Mouse (Mus musculus) midbrain, postnatal 0 days (tissue): Measurements from ENCODE around the gene Slc27a1. TPM values are rescaled to one million over a fixed set of nuclear protein-coding genes. Genes with fewer than 3 reads are reported as not detected.

Experiments
- ATAC-seq: fragments of 200-750 bp; cut with Nextera tagmentation; 2 replicates; pipeline ENCODE4 v1.8.0; 2017; ENCODE audit warnings: moderate number of reproducible peaks, mild to moderate bottlenecking, moderate TSS enrichment, moderate library complexity; ENCODE audit not compliant: low FRiP score
- DNase-seq: peaks from one replicate; pipeline ENCODE4 v3.0.0-alpha.2; 2015; ENCODE audit warnings: low spot score
- H3K27ac ChIP-seq: fragments of 300-500 bp; sonication (generic); 2 replicates; pipeline ENCODE4 v1.5.1; 2014; ENCODE audit warnings: low read depth, mild to moderate bottlenecking, low read length, mixed read lengths
- H3K27me3 ChIP-seq: fragments of 300-500 bp; sonication (generic); 2 replicates; pipeline ENCODE4 v1.6.1; 2014; ENCODE audit warnings: low read length, control low read depth, mixed read lengths; ENCODE audit not compliant: insufficient read depth
- H3K36me3 ChIP-seq: fragments of 300-500 bp; sonication (generic); 2 replicates; pipeline ENCODE4 v1.6.1; 2014; ENCODE audit warnings: low read length, control low read depth, mixed read lengths; ENCODE audit not compliant: insufficient read depth
- H3K4me1 ChIP-seq: fragments of 300-500 bp; sonication (generic); 2 replicates; pipeline ENCODE4 v1.6.1; 2014; ENCODE audit warnings: mild to moderate bottlenecking, control low read depth, antibody characterized with exemption, low read length, mixed read lengths; ENCODE audit not compliant: insufficient read depth
- H3K4me2 ChIP-seq: fragments of 300-500 bp; sonication (generic); 2 replicates; pipeline ENCODE4 v1.6.1; 2014; ENCODE audit warnings: low read depth, mild to moderate bottlenecking, low read length, mixed read lengths; ENCODE audit not compliant: poor library complexity, severe bottlenecking
- H3K4me3 ChIP-seq: fragments of 300-500 bp; sonication (generic); 2 replicates; pipeline ENCODE4 v1.5.1; 2014; ENCODE audit warnings: low read depth, mild to moderate bottlenecking, low read length, moderate library complexity
- H3K9ac ChIP-seq: fragments of 300-500 bp; sonication (generic); replicated peaks from 2 replicates; pipeline ENCODE4 v1.6.1; 2014; ENCODE audit warnings: mild to moderate bottlenecking, low read length, moderate library complexity, mixed read lengths; ENCODE audit not compliant: poor library complexity, severe bottlenecking
- H3K9me3 ChIP-seq: fragments of 300-500 bp; sonication (generic); 2 replicates; pipeline ENCODE4 v1.6.1; 2016; ENCODE audit warnings: low read length, control low read depth
- CTCF ChIP-seq: IDR thresholded peaks from 2 replicates; pipeline ENCODE4 v1.5.1; 2016; ENCODE audit warnings: antibody characterized with exemption, mild to moderate bottlenecking
- whole genome bisulfite sequencing: fragments of 180-500 bp; shearing (Covaris S2); extraction: QIAGEN DNeasy Blood & Tissue Kit; methylation state at CpG from one replicate; pipeline ENCODE4 v1.1.7; 2014; 5-methylcytosine and 5-hydroxymethylcytosine counted together
- polyA plus RNA-seq: library from polyadenylated mRNA; unstranded; fragments of >200 nt; fragmentation: Nextera tagmentation; extraction: Ambion mirVana; gene quantifications from 2 replicates; pipeline ENCODE4 v1.2.1, GENCODE M21; 2015
- total RNA-seq: library from RNA; depleted of rRNA; stranded (reverse); fragments of >200 nt; gene quantifications from 2 replicates; pipeline ENCODE4 v1.2.3, GENCODE M21; 2014

The Slc27a1 gene
- total and polyA plus RNA-seq, 2 experiments from 2014 or later = 99.7 to 160 TPM

DNA sequence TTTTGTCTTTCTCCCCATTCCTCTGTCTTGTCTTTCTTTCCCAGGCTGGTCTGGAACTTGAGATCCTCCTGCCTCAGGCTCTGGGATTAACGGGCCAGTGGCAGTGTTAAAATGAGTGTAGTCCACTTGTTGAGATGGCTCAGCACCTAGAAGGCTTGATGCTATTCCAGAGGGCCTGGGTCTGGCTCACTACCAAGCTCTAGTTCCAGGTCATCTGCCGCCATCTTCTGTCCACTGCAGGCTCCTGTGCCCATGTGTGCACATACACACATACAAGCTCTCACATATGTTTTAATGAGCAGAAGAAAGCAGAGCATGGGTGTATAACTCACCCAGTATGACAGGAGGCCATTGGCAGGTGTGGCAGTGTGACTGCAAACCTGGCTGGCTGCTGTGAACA is 3.4 kb downstream of the Slc27a1 start:
- H3K9me3 ChIP-seq = no peaks in the 10 kb centered on the region
- no peak overlapping the region; the same call in 1 of the 2 replicates for H3K27ac ChIP-seq
- WGBS = 93% methylated on average over 2 of the region's 2 CpGs
- H3K4me1 ChIP-seq = peaks cover 8% of the 10 kb centered on the region; the same call in 1 of the 2 replicates
- H3K4me3 ChIP-seq = peak overlapping the region; percentile 65; the same call in 1 of the 2 replicates
- ATAC-seq = no peak
- H3K27me3 ChIP-seq = 0 out of 2 replicates have a peak, but pooled peaks cover 4% of the 10 kb centered on the region
- no peak overlapping the region for H3K9ac ChIP-seq
- peak overlapping the region; percentile 77 for H3K4me2 ChIP-seq
- no peak for DNase-seq
- H3K36me3 ChIP-seq = no peaks in the 10 kb centered on the region
- TF ChIP-seq CTCF = 0 out of 2 replicates have a peak, but pooled peaks have one; percentile 9

DNA sequence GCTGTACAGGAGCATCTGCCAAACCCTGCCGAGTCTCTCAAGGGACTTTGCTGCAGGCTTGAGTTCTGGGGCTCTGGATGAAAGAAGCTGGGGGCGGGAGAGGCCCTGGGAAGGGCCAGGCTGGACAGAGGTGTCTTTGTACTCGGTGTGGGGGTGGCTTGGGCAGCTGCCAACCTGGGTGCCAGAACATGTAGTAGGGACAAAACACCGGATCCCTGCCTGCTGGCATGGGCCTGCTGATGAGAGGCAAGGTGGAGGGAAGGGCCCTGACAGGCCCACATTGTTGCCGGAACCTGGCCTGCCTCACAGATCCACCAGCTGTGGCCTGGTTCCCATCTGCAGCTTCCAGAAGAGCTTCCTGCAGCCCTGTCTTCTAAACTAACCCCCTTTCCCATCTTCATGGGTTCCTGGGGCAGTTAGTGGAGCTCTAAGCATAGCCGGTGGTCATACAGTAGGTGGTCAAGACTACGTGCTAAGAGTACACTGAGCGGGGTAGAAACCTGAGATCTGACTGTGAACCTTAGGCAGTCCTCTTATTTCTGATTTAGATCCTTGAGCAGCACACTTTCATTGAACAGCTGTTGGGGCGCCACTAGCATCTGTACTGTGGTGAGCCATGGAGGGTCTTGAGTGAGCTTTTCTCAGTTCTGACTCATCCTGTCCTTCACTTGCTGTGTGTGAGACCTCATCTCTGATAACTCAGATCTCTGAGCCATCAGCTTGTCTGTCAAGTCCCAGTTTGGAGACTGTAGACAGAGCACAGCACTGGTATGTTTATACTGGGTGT is 4.4 kb downstream of the Slc27a1 start:
- H3K9ac ChIP-seq = no peak overlapping the region
- 59% methylated on average over 9 of the region's 9 CpGs for WGBS

GRCm38 (mm10) chr8:71574426-71574825 is 5.7 kb downstream of the Slc27a1 start:
- Histone ChIP-seq H3K9ac (0 out of 2 replicates have a peak overlapping the region, but pooled peaks have one; percentile 33), H3K27me3 (no peaks in the 10 kb centered on the region), H3K4me2 (no peak overlapping the region), H3K9me3 (no peaks in the 10 kb centered on the region), H3K4me3 (no peak overlapping the region), H3K27ac (no peak overlapping the region), H3K36me3 (no peaks in the 10 kb centered on the region; the same call in 1 of the 2 replicates), H3K4me1 (peaks cover 4% of the 10 kb centered on the region; the same call in 1 of the 2 replicates)
- DNase-seq (no peak), ATAC-seq (no peak)
- TF ChIP-seq CTCF = no peak
- WGBS = 86% methylated on average over 7 of the region's 7 CpGs

More for the DNA sequence above, 4.4 kb downstream of the Slc27a1 start:
- no peak for TF ChIP-seq CTCF
- Histone ChIP-seq H3K4me3 (no peak overlapping the region), H3K4me1 (peaks cover 8% of the 10 kb centered on the region; the same call in 1 of the 2 replicates), H3K9me3 (no peaks in the 10 kb centered on the region), H3K4me2 (peak overlapping the region; percentile 29; the same call in 1 of the 2 replicates), H3K36me3 (no peaks in the 10 kb centered on the region), H3K27ac (peak overlapping the region; percentile 38; the same call in 1 of the 2 replicates), H3K27me3 (no peaks in the 10 kb centered on the region)
- DNase-seq (peak; percentile 89), ATAC-seq (no peak)

DNA sequence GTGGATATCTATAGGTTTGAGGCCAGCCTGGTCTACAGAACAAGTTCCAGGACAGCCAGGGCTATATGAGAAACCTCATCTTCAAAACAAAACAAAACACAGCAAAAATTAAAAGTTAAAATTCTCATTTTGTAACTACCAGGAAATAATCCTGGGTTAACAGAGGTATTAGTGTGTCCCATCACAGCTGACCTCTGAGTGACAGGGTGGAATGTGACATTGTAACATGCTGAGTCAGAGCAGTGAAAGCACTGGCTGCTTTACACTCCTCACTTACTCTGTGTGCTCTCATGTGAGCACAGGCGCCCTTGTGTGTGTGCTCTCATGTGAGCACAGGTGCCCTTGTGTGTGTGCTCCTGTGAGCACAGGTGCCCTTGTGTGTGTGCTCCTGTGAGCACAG is 6.3 kb downstream of the Slc27a1 start:
- Histone ChIP-seq H3K27me3 (no peaks in the 10 kb centered on the region), H3K4me3 (no peak overlapping the region), H3K4me2 (no peak overlapping the region), H3K36me3 (no peaks in the 10 kb centered on the region; the same call in 1 of the 2 replicates), H3K9me3 (no peaks in the 10 kb centered on the region), H3K27ac (no peak overlapping the region), H3K9ac (no peak overlapping the region), H3K4me1 (peaks cover 4% of the 10 kb centered on the region; the same call in 1 of the 2 replicates)
- WGBS = 71% methylated on average over 1 of the region's 1 CpGs
- DNase-seq = no peak
- no peak for ATAC-seq
- TF ChIP-seq CTCF = no peak

- no peak for TF ChIP-seq CTCF
- H3K36me3 ChIP-seq = peaks cover 12% of the 10 kb centered on the region
- no peak overlapping the region for H3K9ac ChIP-seq
- DNase-seq = no peak
- ATAC-seq = no peak
- H3K4me2 ChIP-seq = no peak overlapping the region
- 72% methylated on average over 4 of the region's 4 CpGs for WGBS
- H3K4me1 ChIP-seq = no peaks in the 10 kb centered on the region
- no peak overlapping the region for H3K4me3 ChIP-seq
- no peaks in the 10 kb centered on the region for H3K27me3 ChIP-seq
- H3K27ac ChIP-seq = no peak overlapping the region
- H3K9me3 ChIP-seq = no peaks in the 10 kb centered on the region
Measured at GRCm38 (mm10) chr8:71577856-71578387, 9.2 kb downstream of the Slc27a1 start.

DNA sequence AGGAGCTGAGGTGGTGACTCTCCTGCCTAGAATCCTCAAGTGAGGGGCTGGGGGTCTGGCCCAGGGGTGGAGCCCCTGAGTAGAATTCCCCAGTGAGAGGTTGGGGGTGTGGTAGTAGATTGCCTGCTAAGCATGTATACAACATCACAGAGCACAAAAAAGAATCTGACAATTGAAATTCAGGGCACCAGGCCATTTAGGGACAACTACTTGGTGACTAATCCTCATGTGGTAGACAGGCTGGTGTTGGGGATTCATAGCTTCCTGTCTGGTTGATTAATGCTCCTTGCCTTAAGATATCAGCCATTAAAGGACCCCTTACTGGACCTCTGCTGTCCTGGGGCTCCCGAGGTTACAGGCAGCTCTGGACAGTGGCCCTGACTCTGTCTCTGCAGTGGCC is 10.3 kb downstream of the Slc27a1 start:
- no peak overlapping the region for H3K27ac ChIP-seq
- no peak for TF ChIP-seq CTCF
- no peaks in the 10 kb centered on the region for H3K4me1 ChIP-seq
- ATAC-seq = no peak
- H3K9ac ChIP-seq = no peak overlapping the region
- H3K27me3 ChIP-seq = no peaks in the 10 kb centered on the region
- no peak overlapping the region for H3K4me3 ChIP-seq
- H3K4me2 ChIP-seq = no peak overlapping the region
- 78% methylated on average over 1 of the region's 1 CpGs for WGBS
- no peaks in the 10 kb centered on the region for H3K9me3 ChIP-seq
- no peak for DNase-seq
- peaks cover 17% of the 10 kb centered on the region for H3K36me3 ChIP-seq
